Comparison of ENCODE assay signal across 8 mouse cellular contexts in genomic region chr19:43752489-43753225, GRCm38 (mm10). TPM values are rescaled to one million over a fixed set of nuclear protein-coding genes. Genes with fewer than 3 reads are reported as not detected.
DNase-seq lines count a peak whose midpoint lies in the region; ATAC-seq and TF ChIP-seq lines count a peak whose summit lies in the region.

Gene Cutc, plus strand, starts transcription at chr19:43752996.
Gene Cox15, minus strand, starts transcription at chr19:43753000.

- H3K27ac ChIP-seq in cortical plate, adult 2 months (ENCODE audit: insufficient read depth, low read length): peak within 1 kb of the TSS; percentile 84

- peak; percentile 83 for ATAC-seq in activated CD4-positive, CD25-positive, alpha-beta regulatory T cell, adult 4 months

- peaks cover 41% of the 10 kb centered on the region for H3K36me3 ChIP-seq in megakaryocyte, embryonic 14.5 days (replicated peaks; ENCODE audit: low read length)

- no peak for TF ChIP-seq CTCF in cortical plate, adult 2 months (IDR thresholded peaks at IDR 0.05; ENCODE audit: extremely low read depth, insufficient read depth, low read length)

- peak; percentile 90 for TF ChIP-seq POLR2A in cortical plate, adult 2 months (IDR thresholded peaks at IDR 0.05; ENCODE audit: extremely low read depth, insufficient read depth, low read length)

- H3K27me3 ChIP-seq in megakaryocyte, embryonic 14.5 days (replicated peaks): no peaks in the 10 kb centered on the region

- peak; percentile 95 to 97 for DNase-seq in gastrocnemius, adult 8-10 months (ENCODE audit: low spot score in 2 of 2)
- peak; percentile 87 for DNase-seq in hindlimb bud, embryonic 11.5 days (ENCODE audit: extremely low spot score, low read depth, low spot score)
- peak; percentile 93 to 97 for DNase-seq in left cerebral cortex, adult 8-10 months (ENCODE audit: low spot score in 2 of 2)
- DNase-seq in right cerebral cortex, postnatal 10 days (ENCODE audit: low spot score in 2 of 2): peak; percentile 97 to 98
- peak; percentile 98 for DNase-seq in urinary bladder, postnatal 25 days (ENCODE audit: low spot score)

- H3K4me3 ChIP-seq in cortical plate, adult 2 months (ENCODE audit: insufficient read depth, low read length): peak within 1 kb of the TSS; percentile 50
- H3K4me3 ChIP-seq in megakaryocyte, embryonic 14.5 days (replicated peaks): peak within 1 kb of the TSS; percentile 91

- peaks cover 4% of the 10 kb centered on the region for H3K4me1 ChIP-seq in cortical plate, adult 2 months (ENCODE audit: control insufficient read depth, insufficient read depth, low read length)
- peaks cover 63% of the 10 kb centered on the region for H3K4me1 ChIP-seq in megakaryocyte, embryonic 14.5 days

- no peaks in the 10 kb centered on the region for H3K9me3 ChIP-seq in megakaryocyte, embryonic 14.5 days

RNA-seq across cellular contexts. Expression of gene Cutc, which starts in this region (rescaled TPM):
- polyA plus RNA-seq in activated CD4-positive, CD25-positive, alpha-beta regulatory T cell, adult 4 months (2017; shearing (Covaris generic)): 10 to 100 TPM; 12.3 to 19.9 TPM
- polyA plus RNA-seq in cortical plate, adult 2 months (2012; rRNA removed): 8.3 and 9.5 TPM in 2 replicates
- 10 to 100 TPM; 15.2 to 22.9 (median 17.6) TPM for total RNA-seq in gastrocnemius, adult 8-10 months (2022)
- total RNA-seq in left cerebral cortex, adult 8-10 months (2022): 1 to 10 TPM; 6.1 to 9.4 (median 8.1) TPM
- polyA plus RNA-seq in megakaryocyte, embryonic 14.5 days (2012; ENCODE audit: insufficient read depth, low replicate concordance): 5.0 TPM in 1 of 2 replicates, not detected in the other

RNA-seq across cellular contexts. Expression of gene Cox15, which starts in this region (rescaled TPM):
- 1 to 10 TPM; 6.6 to 8.1 TPM for polyA plus RNA-seq in activated CD4-positive, CD25-positive, alpha-beta regulatory T cell, adult 4 months (2017; shearing (Covaris generic))
- 14.8 and 15.1 TPM in 2 replicates for polyA plus RNA-seq in cortical plate, adult 2 months (2012; rRNA removed)
- total RNA-seq in gastrocnemius, adult 8-10 months (2022): 10 to 100 TPM; 11.2 to 15.1 (median 13.3) TPM
- 10 to 100 TPM; 12.5 to 16.5 (median 12.9) TPM for total RNA-seq in left cerebral cortex, adult 8-10 months (2022)
- polyA plus RNA-seq in megakaryocyte, embryonic 14.5 days (2012; ENCODE audit: insufficient read depth, low replicate concordance): 0.56 and 2.6 TPM in 2 replicates

Comparison
In these comparisons a context has a peak if more than half of its experiments do, and no peak if none do; other contexts are left out.
1. Peak in every context shown above with its lines: DNase-seq, ATAC-seq, H3K4me3 ChIP-seq and H3K27ac ChIP-seq.